Mouse (Mus musculus) bone marrow, adult 2 months (tissue): ENCODE measurements around the gene Btbd1. TPM values are rescaled to one million over a fixed set of nuclear protein-coding genes. Genes with fewer than 3 reads are reported as not detected.

Experiments used
- H3K27ac ChIP-seq: fragments of 200-500 bp; 2 replicates; pipeline ENCODE4 v1.5.1; 2012; ENCODE audit warnings: low read depth, mild to moderate bottlenecking, control low read depth, inconsistent platforms, low read length; ENCODE audit not compliant: control insufficient read depth, poor library complexity, insufficient read depth
- H3K4me1 ChIP-seq: fragments of 200-500 bp; 2 replicates; pipeline ENCODE4 v1.6.1; 2011; ENCODE audit warnings: low read length; ENCODE audit not compliant: control insufficient read depth, insufficient read depth
- H3K4me3 ChIP-seq: fragments of 200-500 bp; replicated peaks from 2 replicates; pipeline ENCODE3; 2011; ENCODE audit warnings: mild to moderate bottlenecking, low read depth, low read length, control low read depth; ENCODE audit not compliant: control insufficient read depth
- CTCF ChIP-seq: fragments of 200-500 bp; IDR thresholded peaks from 2 replicates; pipeline ENCODE4 v1.5.1; 2011; ENCODE audit warnings: low read length, control low read depth; ENCODE audit not compliant: control insufficient read depth, insufficient read depth
- POLR2A ChIP-seq: fragments of 200-500 bp; IDR thresholded peaks from 2 replicates; pipeline ENCODE4 v1.6.1; 2011; ENCODE audit warnings: low read depth, mild to moderate bottlenecking, control low read depth, low read length, borderline replicate concordance; ENCODE audit not compliant: control insufficient read depth
- WGBS: fragments of 180-500 bp; shearing (Covaris S2); methylation state at CpG from one replicate; pipeline ENCODE4 v1.1.7; 2018; 5-methylcytosine and 5-hydroxymethylcytosine counted together
- polyA plus RNA-seq: library from polyadenylated mRNA; stranded (reverse); fragments of >200 nt; gene quantifications from 2 replicates; pipeline ENCODE4 v1.2.4, GENCODE M21; 2011; ENCODE audit warnings: low replicate concordance; ENCODE audit not compliant: missing spikeins, insufficient read depth, insufficient read length

Gene Btbd1
- polyA plus RNA-seq, 1 experiment: 37.0 TPM

DNA sequence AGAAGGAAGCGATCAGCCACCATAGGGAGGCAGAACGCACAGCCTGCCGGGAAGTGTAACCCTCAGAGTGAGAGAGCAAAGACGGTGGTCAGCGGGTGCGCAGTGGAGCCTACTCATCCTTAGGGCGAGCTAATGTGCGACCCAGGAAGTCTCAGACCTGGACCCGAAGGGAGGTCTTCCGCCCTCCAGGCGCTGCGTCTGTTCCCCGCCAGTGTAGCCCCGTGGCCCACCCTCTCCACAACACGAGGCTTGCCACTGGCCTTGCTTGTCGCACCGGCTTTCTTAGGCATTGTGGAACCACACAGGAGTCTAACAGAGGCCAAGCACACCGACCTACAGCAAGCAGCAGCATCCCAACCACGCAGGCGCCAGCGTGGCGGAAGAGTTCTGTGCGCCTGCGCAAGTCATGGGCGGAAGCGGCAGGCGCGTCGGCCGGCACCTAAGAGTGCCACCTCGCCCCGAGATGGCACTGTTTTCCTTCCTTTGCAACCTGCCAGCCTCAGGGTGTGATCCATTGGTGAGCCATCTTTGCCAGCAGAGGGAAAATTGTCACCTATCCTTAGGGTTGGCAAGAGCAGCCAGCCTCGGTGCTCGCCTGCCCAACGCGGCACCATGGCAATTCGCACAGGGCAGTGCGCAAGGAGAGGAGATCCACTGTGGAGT lies 40.0 kb downstream of the Btbd1 start, which contains the start of gene 3110040N11Rik:
TSS of gene 3110040N11Rik (minus strand) at position 384 of the 663 bp plus-strand sequence.
- H3K27ac ChIP-seq: peak within 1 kb of the TSS; percentile 95
- TF ChIP-seq POLR2A (peak; percentile 92), CTCF (peak; percentile 74)
- H3K4me1 ChIP-seq: peaks cover 1% of the 10 kb centered on the region; the same call in 1 of the 2 replicates
- H3K4me3 ChIP-seq: peak within 1 kb of the TSS; percentile 96
- WGBS: under 1% methylated on average over 38 of the region's 38 CpGs

DNA sequence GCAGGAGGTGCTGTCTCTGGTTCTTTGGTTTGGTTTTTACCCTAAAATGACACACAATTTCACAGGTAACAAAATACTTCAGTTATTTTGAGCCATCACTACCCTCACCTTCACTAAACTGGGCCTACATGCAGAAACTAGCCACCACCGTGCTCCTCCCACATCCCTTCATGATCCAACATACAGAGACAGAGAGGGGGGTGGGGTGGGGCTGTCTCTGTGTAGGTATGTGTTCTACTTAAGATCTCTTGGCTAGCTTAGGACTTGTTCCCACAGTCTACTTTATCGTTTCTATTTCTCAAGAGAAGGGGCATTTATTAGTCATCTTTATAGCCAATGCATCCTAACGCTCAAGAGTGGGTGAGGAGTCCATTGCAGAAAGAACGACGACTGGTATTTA lies 40.7 kb downstream of the Btbd1 start:
- 3% methylated on average over 5 of the region's 5 CpGs for WGBS
- Histone ChIP-seq H3K4me3 (peak overlapping the region; percentile 96), H3K4me1 (peaks cover 1% of the 10 kb centered on the region; the same call in 1 of the 2 replicates), H3K27ac (peak overlapping the region; percentile 95; the same call in 1 of the 2 replicates)
- TF ChIP-seq CTCF: no peak
- TF ChIP-seq POLR2A: no peak

DNA sequence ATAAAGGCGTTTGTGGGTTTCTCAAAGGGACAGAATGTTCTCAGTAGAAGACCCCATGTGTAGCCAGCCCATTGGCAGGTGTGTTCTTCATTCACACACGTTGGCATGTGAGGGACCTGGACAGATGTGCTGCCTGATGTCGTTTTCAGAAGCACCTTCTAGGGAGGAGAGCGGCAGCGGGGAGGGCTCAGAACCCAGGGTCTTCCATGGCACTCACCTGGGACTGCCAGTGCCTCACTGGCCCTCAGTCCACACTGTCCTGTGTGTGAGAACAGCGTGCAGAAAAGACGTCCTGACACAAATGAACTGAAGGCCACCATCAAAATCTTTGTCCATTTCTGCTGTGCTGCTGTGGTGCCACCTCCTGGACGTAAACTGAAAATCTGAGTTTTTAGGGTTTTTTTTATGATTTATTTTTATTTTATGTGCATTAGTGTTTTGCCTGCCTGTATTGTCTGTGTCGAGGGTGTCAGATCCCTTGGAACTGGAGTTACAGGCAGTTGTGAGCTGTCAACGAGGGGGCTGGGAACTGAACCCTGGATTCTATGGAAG lies 51.5 kb downstream of the Btbd1 start:
- no peaks in the 10 kb centered on the region for H3K4me1 ChIP-seq
- no peak overlapping the region for H3K27ac ChIP-seq
- WGBS: 66% methylated on average over 10 of the region's 10 CpGs
- no peak overlapping the region for H3K4me3 ChIP-seq
- no peak for TF ChIP-seq POLR2A
- no peak for TF ChIP-seq CTCF

DNA sequence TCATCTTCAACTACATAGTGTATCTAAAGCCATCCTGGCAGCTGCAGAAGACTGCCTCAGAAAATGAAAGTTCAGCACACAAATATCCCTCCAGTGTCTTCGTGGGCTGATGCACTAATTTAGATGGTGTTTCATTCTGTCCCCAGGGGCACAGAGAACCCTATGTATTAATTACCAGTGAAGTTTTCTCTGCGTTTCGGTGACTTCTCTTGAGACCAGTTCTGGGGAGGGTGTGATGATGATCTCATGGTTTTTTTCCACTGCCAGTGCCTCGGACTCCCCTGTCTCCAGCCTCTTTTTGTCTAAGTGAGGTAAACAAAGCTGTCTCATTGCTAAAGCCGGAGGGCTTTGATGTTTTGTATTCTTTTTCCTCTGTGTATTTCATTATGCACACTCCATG lies 53.9 kb downstream of the Btbd1 start:
- no peak for TF ChIP-seq CTCF
- no peak for TF ChIP-seq POLR2A
- Histone ChIP-seq H3K4me1 (no peaks in the 10 kb centered on the region), H3K4me3 (no peak overlapping the region), H3K27ac (no peak overlapping the region)
- WGBS: 82% methylated on average over 5 of the region's 5 CpGs

DNA sequence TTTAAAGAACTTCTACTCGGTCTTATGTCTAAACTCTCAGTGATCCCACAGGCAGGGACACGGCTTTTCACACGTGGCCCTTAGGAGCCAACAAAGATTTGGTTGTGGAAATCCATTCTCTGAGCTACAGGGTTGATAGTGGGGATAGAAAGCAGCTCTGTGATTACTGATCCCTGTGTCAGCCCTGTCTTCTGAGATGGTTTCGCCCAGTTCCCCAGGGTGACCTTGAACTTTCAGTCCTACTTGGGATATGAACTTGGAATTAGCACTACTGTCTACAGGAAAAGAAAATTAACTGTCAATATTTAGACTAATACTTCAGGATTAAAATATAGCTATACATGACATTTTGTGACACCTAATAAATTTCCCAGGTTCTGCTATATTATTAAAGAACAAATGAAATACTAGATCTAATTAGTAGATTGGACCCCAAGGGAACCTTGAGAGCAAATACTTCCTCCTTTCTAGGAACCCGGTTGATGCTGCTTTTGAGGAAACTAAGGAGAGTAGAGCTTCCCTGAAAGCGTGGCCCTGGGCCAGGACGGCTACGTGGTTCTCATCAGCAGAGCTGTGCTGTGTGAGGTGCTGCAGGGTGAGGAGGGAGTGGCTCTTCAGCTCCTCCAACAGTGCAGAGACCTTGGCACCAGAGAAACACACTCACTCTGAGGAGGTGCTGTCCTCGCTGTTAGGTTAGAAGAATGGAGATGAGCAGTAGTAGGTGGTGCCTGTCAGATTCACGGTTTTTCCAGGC lies 56.3 kb downstream of the Btbd1 start:
- H3K4me3 ChIP-seq: no peak overlapping the region
- WGBS: 48% methylated on average over 10 of the region's 10 CpGs
- no peak overlapping the region for H3K27ac ChIP-seq
- no peaks in the 10 kb centered on the region for H3K4me1 ChIP-seq
- no peak for TF ChIP-seq POLR2A
- TF ChIP-seq CTCF: no peak

DNA sequence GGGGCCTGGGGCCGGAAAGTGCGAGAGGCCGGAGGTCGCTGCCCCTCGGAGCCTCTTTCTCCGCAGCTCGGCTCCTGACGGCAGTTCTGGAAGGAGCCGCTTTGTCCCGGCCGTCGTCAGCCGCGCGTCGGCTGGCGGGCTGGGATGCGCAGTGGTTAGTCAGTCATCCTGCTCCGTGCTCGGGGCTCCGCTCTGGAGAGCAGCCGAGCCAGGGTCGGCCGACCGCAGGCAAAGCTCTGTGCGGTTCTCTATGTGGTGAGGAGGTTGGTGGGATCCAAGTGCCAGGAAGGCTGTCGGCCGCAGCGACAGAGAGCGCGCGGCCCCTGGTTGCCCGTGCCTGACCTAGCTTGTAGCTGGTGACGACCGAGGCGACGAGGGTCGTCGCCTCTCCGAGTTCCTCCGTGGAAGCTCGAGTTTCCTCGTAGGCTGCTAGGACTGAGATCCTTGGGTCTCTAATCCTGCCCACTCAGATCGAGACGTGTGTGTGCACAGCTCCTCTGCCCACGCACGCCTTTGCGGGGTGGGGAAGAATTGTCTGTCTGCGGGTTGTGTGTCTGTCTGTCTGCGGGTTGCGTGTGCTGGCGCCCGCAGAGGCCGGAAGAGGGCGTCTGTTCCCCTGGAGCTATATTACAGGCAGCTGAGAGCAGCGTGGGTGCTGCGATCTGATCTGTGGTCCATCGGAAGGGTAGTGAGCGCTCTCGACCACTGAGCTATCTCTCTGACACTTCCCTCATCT lies 66.0 kb downstream of the Btbd1 start:
- 2% methylated on average over 60 of the region's 60 CpGs for WGBS
- Histone ChIP-seq H3K4me3 (peak overlapping the region; percentile 100), H3K4me1 (peaks cover 3% of the 10 kb centered on the region), H3K27ac (peak overlapping the region; percentile 85)
- TF ChIP-seq CTCF (peak; percentile 49), POLR2A (no peak)

DNA sequence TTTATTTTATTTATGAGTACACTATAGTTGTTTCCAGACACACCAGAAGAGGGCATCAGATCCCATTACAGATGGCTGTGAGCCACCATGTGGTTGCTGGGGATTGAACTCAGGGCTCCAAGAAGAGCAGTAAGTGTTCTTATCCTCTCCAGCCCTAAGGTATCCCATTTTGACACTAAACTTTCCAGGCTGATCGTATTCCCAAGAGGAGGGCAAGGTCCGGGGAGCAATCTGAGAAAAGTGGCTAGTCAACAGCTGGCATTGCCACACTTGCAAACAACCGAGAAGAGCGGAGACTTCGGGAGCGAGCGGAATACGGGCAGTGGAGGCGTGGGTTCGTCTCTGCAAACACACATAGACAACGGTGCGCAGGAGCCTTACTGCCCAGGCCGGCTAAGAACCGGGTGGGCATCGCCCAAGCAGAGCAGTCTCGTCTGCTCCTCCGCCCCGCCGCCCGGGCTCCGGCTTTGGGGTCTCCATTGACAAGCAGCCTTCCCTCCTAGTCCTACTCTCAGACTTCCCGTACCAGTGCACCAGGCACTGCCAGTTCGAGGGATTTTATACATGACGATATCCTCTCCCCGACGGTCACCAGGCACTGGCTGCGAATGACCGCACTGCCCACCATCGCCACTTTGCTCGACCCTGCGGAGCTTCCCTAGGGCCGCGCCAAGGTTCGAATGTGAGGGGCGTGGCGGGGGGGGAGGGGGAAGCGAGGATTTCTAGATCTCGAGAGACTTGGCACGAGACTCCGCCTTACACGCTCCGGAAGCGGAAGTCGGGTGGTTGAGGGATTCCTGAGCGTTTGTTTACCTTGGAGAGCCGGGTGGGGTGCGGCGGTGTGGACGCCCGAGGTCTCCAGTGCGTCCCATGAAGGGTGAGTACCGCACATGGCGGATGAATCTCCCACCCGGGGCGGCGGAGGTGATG lies 66.8 kb downstream of the Btbd1 start, which contains the start of gene Ramac:
TSS of gene Ramac (plus strand) at position 746 of the 930 bp plus-strand sequence.
- under 1% methylated on average over 56 of the region's 56 CpGs for WGBS
- TF ChIP-seq POLR2A (peak; percentile 67; the same call in 1 of the 2 replicates), CTCF (no peak)
- Histone ChIP-seq H3K4me1 (peaks cover 3% of the 10 kb centered on the region), H3K4me3 (peak within 1 kb of the TSS; percentile 100), H3K27ac (peak within 1 kb of the TSS; percentile 85)
